Mouse (Mus musculus) midbrain, embryonic 16.5 days (tissue): Measurements from ENCODE around the gene Tpst2. TPM values are rescaled to one million over a fixed set of nuclear protein-coding genes. Genes with fewer than 3 reads are reported as not detected.

Source experiments
- ATAC-seq: fragments of 200-750 bp; cut with Nextera tagmentation; 2 replicates; pipeline ENCODE4 v1.8.0; 2017; ENCODE audit warnings: moderate TSS enrichment
- H3K27ac ChIP-seq: fragments of 300-500 bp; sonication (generic); 2 replicates; pipeline ENCODE4 v1.5.1; 2014; ENCODE audit warnings: mild to moderate bottlenecking, low read length, mixed read lengths
- H3K27me3 ChIP-seq: fragments of 300-500 bp; sonication (generic); 2 replicates; pipeline ENCODE4 v1.6.1; 2014; ENCODE audit warnings: low read depth, low read length, mixed read lengths; ENCODE audit not compliant: control insufficient read depth, insufficient read depth
- H3K36me3 ChIP-seq: fragments of 300-500 bp; sonication (generic); 2 replicates; pipeline ENCODE4 v1.6.1; 2014; ENCODE audit warnings: mild to moderate bottlenecking, low read length, moderate library complexity, mixed read lengths; ENCODE audit not compliant: control insufficient read depth, insufficient read depth
- H3K4me1 ChIP-seq: fragments of 300-500 bp; sonication (generic); 2 replicates; pipeline ENCODE4 v1.6.1; 2014; ENCODE audit warnings: mild to moderate bottlenecking, low read length, mixed read lengths; ENCODE audit not compliant: control insufficient read depth, insufficient read depth
- H3K4me2 ChIP-seq: fragments of 300-500 bp; sonication (generic); 2 replicates; pipeline ENCODE4 v1.6.1; 2014; ENCODE audit warnings: mild to moderate bottlenecking, low read length, mixed read lengths
- H3K4me3 ChIP-seq: fragments of 300-500 bp; sonication (generic); 2 replicates; pipeline ENCODE4 v1.5.1; 2014; ENCODE audit warnings: low read depth, mild to moderate bottlenecking, low read length, moderate library complexity, mixed read lengths
- H3K9ac ChIP-seq: fragments of 300-500 bp; sonication (generic); 2 replicates; pipeline ENCODE4 v1.6.1; 2014; ENCODE audit warnings: low read depth, low read length, mixed read lengths
- H3K9me3 ChIP-seq: fragments of 300-500 bp; sonication (generic); replicated peaks from 2 replicates; pipeline ENCODE4 v1.6.1; 2014; ENCODE audit warnings: mild to moderate bottlenecking, low read length, mixed read lengths; ENCODE audit not compliant: control insufficient read depth, poor library complexity, severe bottlenecking
- WGBS: fragments of 180-500 bp; shearing (Covaris S2); extraction: QIAGEN DNeasy Blood & Tissue Kit; methylation state at CpG from one replicate; pipeline ENCODE4 v1.1.7; 2014; 5-methylcytosine and 5-hydroxymethylcytosine counted together
- polyA plus RNA-seq: library from polyadenylated mRNA; unstranded; fragments of >200 nt; fragmentation: Nextera tagmentation; extraction: Ambion mirVana; gene quantifications from 2 replicates; pipeline ENCODE4 v1.2.1, GENCODE M21; 2015

Gene Tpst2
- polyA plus RNA-seq, 1 experiment from 2014 or later, result 34.5 TPM

DNA sequence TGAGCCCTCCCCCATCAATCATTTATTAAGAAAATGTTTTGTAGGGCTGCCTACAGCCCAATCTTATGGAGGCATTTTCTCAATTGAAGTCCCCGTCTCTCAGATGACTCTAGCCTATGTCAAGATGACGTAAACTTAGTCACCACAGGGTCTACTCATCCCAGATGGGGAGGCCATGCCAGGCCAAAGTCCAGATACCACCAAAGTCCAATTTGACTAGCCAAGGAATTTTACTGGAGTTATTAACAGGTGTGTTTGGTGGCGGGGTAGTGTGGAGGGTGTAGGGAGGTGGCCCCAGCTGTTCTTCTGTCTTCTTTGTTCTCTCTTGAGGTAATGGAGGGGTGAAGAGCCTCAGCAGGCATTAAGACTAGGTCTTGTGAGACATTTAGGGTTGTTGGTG is 83.6 kb downstream of the Tpst2 start:
- Histone ChIP-seq H3K9me3 (no peaks in the 10 kb centered on the region), H3K4me3 (no peak overlapping the region), H3K9ac (no peak overlapping the region), H3K27me3 (no peaks in the 10 kb centered on the region), H3K36me3 (peaks cover 17% of the 10 kb centered on the region), H3K4me2 (no peak overlapping the region), H3K27ac (no peak overlapping the region), H3K4me1 (no peaks in the 10 kb centered on the region)
- ATAC-seq, result no peak
- WGBS, result 99% methylated on average over 3 of the region's 3 CpGs

- no peak overlapping the region for H3K9ac ChIP-seq
- no peak overlapping the region for H3K4me3 ChIP-seq
- H3K4me2 ChIP-seq, result no peak overlapping the region
- H3K36me3 ChIP-seq, result peaks cover 19% of the 10 kb centered on the region
- 68% methylated on average over 10 of the region's 10 CpGs for WGBS
- no peaks in the 10 kb centered on the region; the same call in 1 of the 2 replicates for H3K4me1 ChIP-seq
- H3K27me3 ChIP-seq, result no peaks in the 10 kb centered on the region
- no peak for ATAC-seq
- no peak overlapping the region for H3K27ac ChIP-seq
- no peaks in the 10 kb centered on the region for H3K9me3 ChIP-seq
Observed at GRCm38 (mm10) chr5:112364184-112364797, 87.8 kb downstream of the Tpst2 start.

Other genes starting within 250 kb of the Tpst2 start
- gene Cryba4, start 24.2 kb upstream of the Tpst2 start, polyA plus RNA-seq, result 1.0 and 1.6 TPM in 2 replicates
- gene Crybb1, start 20.9 kb upstream of the Tpst2 start, polyA plus RNA-seq, result 5.1 and 5.8 TPM in 2 replicates
- gene Tfip11, start 49.7 kb downstream of the Tpst2 start, polyA plus RNA-seq, result 37.0 and 37.2 TPM in 2 replicates
- 51.7 and 56.8 TPM in 2 replicates for gene Srrd, start 66.3 kb downstream of the Tpst2 start, polyA plus RNA-seq
- gene Hps4, start 66.4 kb downstream of the Tpst2 start, polyA plus RNA-seq, result 41.8 and 45.6 TPM in 2 replicates
- 0.17 and 0.29 TPM in 2 replicates for gene Gm6583, start 79.3 kb downstream of the Tpst2 start, polyA plus RNA-seq
- gene Asphd2, start 118.2 kb downstream of the Tpst2 start, polyA plus RNA-seq, result 58.8 and 66.2 TPM in 2 replicates
- 1.0 and 1.6 TPM in 2 replicates for gene Gm6588, start 172.7 kb downstream of the Tpst2 start, polyA plus RNA-seq